Mouse (Mus musculus): ENCODE data around the gene 1700037H04Rik. TPM values are rescaled to one million over a fixed set of nuclear protein-coding genes. Genes with fewer than 3 reads are reported as not detected.

The 1700037H04Rik gene
- polyA plus RNA-seq, 1 experiment, result 75.2 TPM

GRCm38 (mm10) chr2:131132930-131133547, 26.8 kb downstream of the 1700037H04Rik start, which contains the start of gene Gm11037:
Gm11037 (plus strand) TSS chr2:131133497.
- TF ChIP-seq REST (IDR thresholded peaks at IDR 0.05; ENCODE audit: insufficient read depth, insufficient read length) (no peak), SRF (IDR thresholded peaks at IDR 0.05; ENCODE audit: control insufficient read depth, insufficient read length, low read depth) (no peak), MYOD1 (IDR thresholded peaks at IDR 0.05; ENCODE audit: control insufficient read depth in 1 of 3, insufficient read length in 2 of 3, low read depth in 2 of 3) (no peak), MAX (IDR thresholded peaks at IDR 0.05; ENCODE audit: low read depth) (no peak), E2F4 (IDR thresholded peaks at IDR 0.05; ENCODE audit: insufficient read depth) (no peak), CEBPB (IDR thresholded peaks at IDR 0.05; ENCODE audit: insufficient read depth, poor library complexity, severe bottlenecking) (no peak), POLR2AphosphoS2 (IDR thresholded peaks at IDR 0.05; ENCODE audit: insufficient read length, low read depth) (no peak), USF1 (IDR thresholded peaks at IDR 0.05; ENCODE audit: low read depth) (no peak), POLR2A (IDR thresholded peaks at IDR 0.05; ENCODE audit: insufficient read length, low read depth) (no peak), TCF12 (IDR thresholded peaks at IDR 0.05; ENCODE audit: insufficient read depth, poor library complexity, severe bottlenecking) (no peak), TCF3 (IDR thresholded peaks at IDR 0.05; ENCODE audit: insufficient read length, low read depth) (no peak), MYOG (IDR thresholded peaks at IDR 0.05; ENCODE audit: control insufficient read depth in 1 of 3, insufficient read depth in 1 of 3, insufficient read length in 2 of 3, low read depth in 2 of 3) (no peak)
- no peaks in the 10 kb centered on the region for H3K79me2 ChIP-seq (ENCODE audit: control insufficient read depth, insufficient read depth)
- H3ac ChIP-seq (ENCODE audit: control insufficient read depth, insufficient read length), result no peak within 1 kb of the TSS
- no peaks in the 10 kb centered on the region for H3K27me3 ChIP-seq (ENCODE audit: control insufficient read depth, insufficient read depth, insufficient read length)
- H3K36me3 ChIP-seq (ENCODE audit: control insufficient read depth, insufficient read depth), result no peaks in the 10 kb centered on the region
- H3K4me3 ChIP-seq, result no peak within 1 kb of the TSS
- H3K4me2 ChIP-seq (ENCODE audit: low read depth), result no peak within 1 kb of the TSS

GRCm38 (mm10) chr2:131132111-131132888, 27.6 kb downstream of the 1700037H04Rik start:
- H3K79me2 ChIP-seq (ENCODE audit: control insufficient read depth, insufficient read depth), result no peaks in the 10 kb centered on the region
- H3K27me3 ChIP-seq (ENCODE audit: control insufficient read depth, insufficient read depth, insufficient read length), result no peaks in the 10 kb centered on the region
- H3ac ChIP-seq (ENCODE audit: control insufficient read depth, insufficient read length), result no peak overlapping the region
- no peak overlapping the region for H3K4me2 ChIP-seq (ENCODE audit: low read depth)
- no peaks in the 10 kb centered on the region for H3K36me3 ChIP-seq (ENCODE audit: control insufficient read depth, insufficient read depth)
- TF ChIP-seq MAX (IDR thresholded peaks at IDR 0.05; ENCODE audit: low read depth) (no peak), TCF3 (IDR thresholded peaks at IDR 0.05; ENCODE audit: insufficient read length, low read depth) (no peak), MYOD1 (IDR thresholded peaks at IDR 0.05; ENCODE audit: control insufficient read depth in 1 of 3, insufficient read length in 2 of 3, low read depth in 2 of 3) (no peak), CEBPB (IDR thresholded peaks at IDR 0.05; ENCODE audit: insufficient read depth, poor library complexity, severe bottlenecking) (no peak), POLR2AphosphoS2 (IDR thresholded peaks at IDR 0.05; ENCODE audit: insufficient read length, low read depth) (no peak), MYOG (IDR thresholded peaks at IDR 0.05; ENCODE audit: control insufficient read depth in 1 of 3, insufficient read depth in 1 of 3, insufficient read length in 2 of 3, low read depth in 2 of 3) (no peak), POLR2A (IDR thresholded peaks at IDR 0.05; ENCODE audit: insufficient read length, low read depth) (no peak), USF1 (IDR thresholded peaks at IDR 0.05; ENCODE audit: low read depth) (no peak), REST (IDR thresholded peaks at IDR 0.05; ENCODE audit: insufficient read depth, insufficient read length) (no peak), SRF (IDR thresholded peaks at IDR 0.05; ENCODE audit: control insufficient read depth, insufficient read length, low read depth) (no peak), E2F4 (IDR thresholded peaks at IDR 0.05; ENCODE audit: insufficient read depth) (no peak), TCF12 (IDR thresholded peaks at IDR 0.05; ENCODE audit: insufficient read depth, poor library complexity, severe bottlenecking) (no peak)
- no peak overlapping the region for H3K4me3 ChIP-seq

DNA sequence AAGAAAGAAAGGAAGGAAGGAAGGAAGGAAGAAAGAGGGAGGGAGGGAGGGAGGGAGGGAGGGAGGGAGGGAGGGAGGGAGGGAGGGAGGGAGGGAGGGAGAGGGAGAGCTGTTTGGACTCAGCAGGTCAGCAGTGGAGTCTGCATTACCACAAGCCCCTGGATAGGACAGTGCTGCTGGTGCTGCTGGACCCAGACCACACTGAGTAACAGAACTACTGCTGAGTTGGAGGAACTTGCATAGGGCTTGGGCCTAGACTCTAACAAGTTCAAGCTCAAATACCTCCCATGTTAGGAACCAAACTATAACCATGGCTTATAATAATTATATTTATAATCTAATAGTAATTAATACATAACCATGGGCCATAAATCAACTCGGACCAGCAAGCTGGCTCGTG, 29.0 kb downstream of the 1700037H04Rik start:
- H3K36me3 ChIP-seq (ENCODE audit: control insufficient read depth, insufficient read depth), result no peaks in the 10 kb centered on the region
- no peak overlapping the region for H3K4me3 ChIP-seq
- H3K4me2 ChIP-seq (ENCODE audit: low read depth), result no peak overlapping the region
- H3K79me2 ChIP-seq (ENCODE audit: control insufficient read depth, insufficient read depth), result no peaks in the 10 kb centered on the region
- H3ac ChIP-seq (ENCODE audit: control insufficient read depth, insufficient read length), result no peak overlapping the region
- no peak for TF ChIP-seq MYOG (IDR thresholded peaks at IDR 0.05; ENCODE audit: control insufficient read depth in 1 of 3, insufficient read depth in 1 of 3, insufficient read length in 2 of 3, low read depth in 2 of 3)
- TF ChIP-seq TCF12 (IDR thresholded peaks at IDR 0.05; ENCODE audit: insufficient read depth, poor library complexity, severe bottlenecking), result no peak
- no peak for TF ChIP-seq TCF3 (IDR thresholded peaks at IDR 0.05; ENCODE audit: insufficient read length, low read depth)
- no peak for TF ChIP-seq MAX (IDR thresholded peaks at IDR 0.05; ENCODE audit: low read depth)
- TF ChIP-seq CEBPB (IDR thresholded peaks at IDR 0.05; ENCODE audit: insufficient read depth, poor library complexity, severe bottlenecking), result no peak
- no peak for TF ChIP-seq USF1 (IDR thresholded peaks at IDR 0.05; ENCODE audit: low read depth)
- no peak for TF ChIP-seq SRF (IDR thresholded peaks at IDR 0.05; ENCODE audit: control insufficient read depth, insufficient read length, low read depth)
- TF ChIP-seq POLR2AphosphoS2 (IDR thresholded peaks at IDR 0.05; ENCODE audit: insufficient read length, low read depth), result no peak
- no peak for TF ChIP-seq MYOD1 (IDR thresholded peaks at IDR 0.05; ENCODE audit: control insufficient read depth in 1 of 3, insufficient read length in 2 of 3, low read depth in 2 of 3)
- TF ChIP-seq E2F4 (IDR thresholded peaks at IDR 0.05; ENCODE audit: insufficient read depth), result no peak
- TF ChIP-seq REST (IDR thresholded peaks at IDR 0.05; ENCODE audit: insufficient read depth, insufficient read length), result no peak
- no peak for TF ChIP-seq POLR2A (IDR thresholded peaks at IDR 0.05; ENCODE audit: insufficient read length, low read depth)
- no peaks in the 10 kb centered on the region for H3K27me3 ChIP-seq (ENCODE audit: control insufficient read depth, insufficient read depth, insufficient read length)

GRCm38 (mm10) chr2:131129836-131130235, 30.0 kb downstream of the 1700037H04Rik start:
- Histone ChIP-seq H3K4me2 (ENCODE audit: low read depth) (no peak overlapping the region), H3K79me2 (ENCODE audit: control insufficient read depth, insufficient read depth) (no peaks in the 10 kb centered on the region), H3ac (ENCODE audit: control insufficient read depth, insufficient read length) (no peak overlapping the region), H3K4me3 (no peak overlapping the region), H3K27me3 (ENCODE audit: control insufficient read depth, insufficient read depth, insufficient read length) (no peaks in the 10 kb centered on the region), H3K36me3 (ENCODE audit: control insufficient read depth, insufficient read depth) (no peaks in the 10 kb centered on the region)
- TF ChIP-seq E2F4 (IDR thresholded peaks at IDR 0.05; ENCODE audit: insufficient read depth) (no peak), SRF (IDR thresholded peaks at IDR 0.05; ENCODE audit: control insufficient read depth, insufficient read length, low read depth) (no peak), USF1 (IDR thresholded peaks at IDR 0.05; ENCODE audit: low read depth) (no peak), MYOG (IDR thresholded peaks at IDR 0.05; ENCODE audit: control insufficient read depth in 1 of 3, insufficient read depth in 1 of 3, insufficient read length in 2 of 3, low read depth in 2 of 3) (no peak)

Measured in myocyte (in vitro differentiated cells).